Mouse (Mus musculus) bone marrow, adult 2 months (tissue): ENCODE measurements around the gene Ppfia1.

Experiments used
- CTCF ChIP-seq: fragments of 200-500 bp; IDR thresholded peaks from 2 replicates; pipeline ENCODE4 v1.5.1; 2011; ENCODE audit warnings: low read length, control low read depth; ENCODE audit not compliant: control insufficient read depth, insufficient read depth
- POLR2A ChIP-seq: fragments of 200-500 bp; IDR thresholded peaks from 2 replicates; pipeline ENCODE4 v1.6.1; 2011; ENCODE audit warnings: low read depth, mild to moderate bottlenecking, control low read depth, low read length, borderline replicate concordance; ENCODE audit not compliant: control insufficient read depth

DNA sequence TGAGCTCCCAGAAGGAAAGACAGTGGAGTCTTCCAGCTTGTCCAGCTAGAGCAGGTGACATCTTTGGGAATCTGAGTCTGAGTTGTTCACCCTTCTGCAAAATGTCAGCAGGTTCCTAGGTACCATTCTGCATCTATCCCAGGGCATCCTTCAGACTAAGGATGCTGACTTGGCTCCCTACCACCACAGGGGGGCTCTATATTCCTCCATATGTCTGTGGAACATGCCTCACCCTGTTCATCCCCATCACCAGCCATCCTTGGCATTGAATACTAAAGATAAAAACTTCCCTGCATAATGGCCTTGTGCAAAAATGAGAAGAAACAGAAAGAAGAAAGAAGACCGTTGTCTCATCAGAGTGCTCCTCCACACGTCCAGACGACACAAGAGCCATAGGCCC is 36.0 kb upstream of the Ppfia1 start:
- TF ChIP-seq CTCF (no peak), POLR2A (no peak)
